Mouse (Mus musculus): Measurements from ENCODE around the gene Nme6. TPM values are rescaled to one million over a fixed set of nuclear protein-coding genes. Genes with fewer than 3 reads are reported as not detected.

Nme6 gene
- polyA plus RNA-seq, 1 experiment = 0.89 TPM

- Histone ChIP-seq H3K4me3 (replicated peaks) (no peak overlapping the region), H3K9me3 (ENCODE audit: control insufficient read depth, low read length) (no peaks in the 10 kb centered on the region), H3K4me1 (ENCODE audit: control insufficient read depth) (peaks cover 44% of the 10 kb centered on the region), H3K36me3 (ENCODE audit: control insufficient read depth) (peaks cover 76% of the 10 kb centered on the region), H3K27me3 (ENCODE audit: control insufficient read depth) (no peaks in the 10 kb centered on the region)
- no peak for TF ChIP-seq TAL1 (IDR thresholded peaks at IDR 0.05; ENCODE audit: low read length)
Observed at GRCm38 (mm10) chr9:109879305-109879704, 46.8 kb downstream of the Nme6 start.

GRCm38 (mm10) chr9:109886259-109886658 is 53.7 kb downstream of the Nme6 start:
- H3K4me3 ChIP-seq (replicated peaks) = no peak overlapping the region
- peaks cover 100% of the 10 kb centered on the region for H3K36me3 ChIP-seq (ENCODE audit: control insufficient read depth)
- peaks cover 2% of the 10 kb centered on the region; the same call in 1 of the 2 replicates for H3K4me1 ChIP-seq (ENCODE audit: control insufficient read depth)
- no peak for TF ChIP-seq GATA1 (IDR thresholded peaks at IDR 0.05; ENCODE audit: low read length)
- TF ChIP-seq TAL1 (IDR thresholded peaks at IDR 0.05; ENCODE audit: low read length) = no peak
- H3K9me3 ChIP-seq (ENCODE audit: control insufficient read depth, low read length) = no peaks in the 10 kb centered on the region
- no peaks in the 10 kb centered on the region for H3K27me3 ChIP-seq (ENCODE audit: control insufficient read depth)

- Histone ChIP-seq H3K27me3 (ENCODE audit: control insufficient read depth) (no peaks in the 10 kb centered on the region), H3K4me1 (ENCODE audit: control insufficient read depth) (peaks cover 2% of the 10 kb centered on the region; the same call in 1 of the 2 replicates), H3K4me3 (replicated peaks) (no peak overlapping the region), H3K36me3 (ENCODE audit: control insufficient read depth) (peaks cover 100% of the 10 kb centered on the region), H3K9me3 (ENCODE audit: control insufficient read depth, low read length) (no peaks in the 10 kb centered on the region)
- TF ChIP-seq GATA1 (IDR thresholded peaks at IDR 0.05; ENCODE audit: low read length) = no peak
- no peak for TF ChIP-seq TAL1 (IDR thresholded peaks at IDR 0.05; ENCODE audit: low read length)
Observed at GRCm38 (mm10) chr9:109887321-109887720, 54.8 kb downstream of the Nme6 start.

- H3K4me1 ChIP-seq (ENCODE audit: control insufficient read depth) = no peaks in the 10 kb centered on the region
- H3K4me3 ChIP-seq (replicated peaks) = no peak overlapping the region
- H3K36me3 ChIP-seq (ENCODE audit: control insufficient read depth) = peaks cover 94% of the 10 kb centered on the region
- H3K27me3 ChIP-seq (ENCODE audit: control insufficient read depth) = no peaks in the 10 kb centered on the region
- no peaks in the 10 kb centered on the region for H3K9me3 ChIP-seq (ENCODE audit: control insufficient read depth, low read length)
- TF ChIP-seq TAL1 (IDR thresholded peaks at IDR 0.05; ENCODE audit: low read length) (no peak), GATA1 (IDR thresholded peaks at IDR 0.05; ENCODE audit: low read length) (no peak)
Observed at GRCm38 (mm10) chr9:109891501-109891900, 59.0 kb downstream of the Nme6 start.

Other genes with a start within 250 kb of the Nme6 start
- gene Fbxw24, start 206.7 kb upstream of the Nme6 start, polyA plus RNA-seq (2012) = not detected in 2 replicates
- not detected in 2 replicates for gene Fbxw25, start 168.1 kb upstream of the Nme6 start, polyA plus RNA-seq (2012)
- not detected in 2 replicates for gene Fbxw18, start 130.0 kb upstream of the Nme6 start, polyA plus RNA-seq (2012)
- gene Fbxw26, start 86.7 kb upstream of the Nme6 start, polyA plus RNA-seq (2012) = not detected in 2 replicates
- gene Fbxw27, start 42.1 kb upstream of the Nme6 start, polyA plus RNA-seq (2012) = not detected in 2 replicates
- not detected in 2 replicates for gene Spink8, start 20.5 kb upstream of the Nme6 start, polyA plus RNA-seq (2012)
- 0.32 and 0.76 TPM in 2 replicates for gene Camp, start 16.9 kb downstream of the Nme6 start, polyA plus RNA-seq (2012)
- 1.5 and 1.6 TPM in 2 replicates for gene Cdc25a, start 42.8 kb downstream of the Nme6 start, polyA plus RNA-seq (2012)
- 0.14 and 0.61 TPM in 2 replicates for gene Map4, start 98.7 kb downstream of the Nme6 start, polyA plus RNA-seq (2012)

Data from erythroblast, embryonic 14.5 days (primary cell).